Mouse (Mus musculus): ENCODE measurements around the gene Il21.

Gene Il21

GRCm38 (mm10) chr3:37191953-37192352 is 40.5 kb downstream of the Il21 start:
- no peak for DNase-seq (ENCODE audit: low spot score in 2 of 2)

GRCm38 (mm10) chr3:37185534-37185933 is 46.9 kb downstream of the Il21 start:
- no peak for DNase-seq (ENCODE audit: low spot score in 2 of 2)

GRCm38 (mm10) chr3:37182415-37183269 is 49.8 kb downstream of the Il21 start:
- DNase-seq (ENCODE audit: low spot score in 2 of 2): peak in 1 of 2 experiments; percentile 32

GRCm38 (mm10) chr3:37181041-37181440 is 51.4 kb downstream of the Il21 start:
- DNase-seq (ENCODE audit: low spot score in 2 of 2): no peak

- DNase-seq (ENCODE audit: low spot score in 2 of 2): no peak
These were observed 52.2 kb downstream of the Il21 start for GRCm38 (mm10) chr3:37180039-37180743.

- DNase-seq (ENCODE audit: low spot score in 2 of 2): no peak
These were observed 53.0 kb downstream of the Il21 start for GRCm38 (mm10) chr3:37179472-37179871.

GRCm38 (mm10) chr3:37174711-37175572 is 57.5 kb downstream of the Il21 start:
- DNase-seq (ENCODE audit: low spot score in 2 of 2): no peak

GRCm38 (mm10) chr3:37173285-37173684 is 59.2 kb downstream of the Il21 start:
- DNase-seq (ENCODE audit: low spot score in 2 of 2): no peak

All from left cerebral cortex, adult 9 months (tissue).